Mouse (Mus musculus): ENCODE results near the gene Ltc4s. TPM values are rescaled to one million over a fixed set of nuclear protein-coding genes. Genes with fewer than 3 reads are reported as not detected.

Ltc4s gene
- total and polyA plus RNA-seq, 2 experiments = 0.28 to 2.1 TPM

GRCm38 (mm10) chr11:50208039-50208438 is 30.4 kb downstream of the Ltc4s start:
- Histone ChIP-seq H3K79me2 (ENCODE audit: control insufficient read depth, insufficient read depth, low read length) (peaks cover 14% of the 10 kb centered on the region; the same call in 1 of the 2 replicates), H3K9ac (ENCODE audit: low read depth, low read length) (peak overlapping the region; percentile 5; the same call in 1 of the 2 replicates)
- TF ChIP-seq CTCF (IDR thresholded peaks at IDR 0.05; ENCODE audit: low read depth, low read length) (no peak), POLR2A (IDR thresholded peaks at IDR 0.05; ENCODE audit: extremely low read depth, insufficient read depth, low read length) (no peak)

DNA sequence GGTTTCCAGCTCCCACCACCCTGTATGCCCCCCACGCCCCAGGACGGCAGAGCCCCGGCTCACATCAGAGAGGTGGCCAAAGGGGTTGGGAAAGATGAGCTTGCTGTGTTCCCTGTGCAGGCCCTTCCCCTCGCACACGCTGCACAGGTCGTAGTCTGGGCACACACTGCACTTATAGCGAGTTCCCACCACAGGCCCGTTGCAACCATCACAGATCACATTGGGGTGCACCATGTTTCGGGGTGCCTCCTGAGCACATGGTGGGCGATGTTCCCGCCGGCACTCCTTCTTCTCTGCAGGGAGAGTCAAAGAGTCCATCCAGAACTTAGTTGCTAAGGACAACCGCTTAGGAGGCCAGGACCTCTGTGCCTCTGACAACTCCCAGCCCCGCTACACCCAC is 31.1 kb downstream of the Ltc4s start:
- Histone ChIP-seq H3K27me3 (ENCODE audit: control insufficient read depth, insufficient read depth, low read length) (no peaks in the 10 kb centered on the region), H3K27ac (replicated peaks; ENCODE audit: insufficient read depth, low read depth, low read length) (no peak overlapping the region), H3K9ac (ENCODE audit: low read depth, low read length) (no peak overlapping the region; the same call in 1 of the 2 replicates), H3K79me2 (ENCODE audit: control insufficient read depth, insufficient read depth, low read length) (peaks cover 14% of the 10 kb centered on the region; the same call in 1 of the 2 replicates), H3K4me1 (ENCODE audit: control insufficient read depth, insufficient read depth, low read length) (peaks cover 54% of the 10 kb centered on the region), H3K36me3 (ENCODE audit: control insufficient read depth, insufficient read depth, low read length) (peaks cover 50% of the 10 kb centered on the region), H3K4me3 (ENCODE audit: insufficient read depth, low read depth, low read length) (no peak overlapping the region)
- no peak for DNase-seq (ENCODE audit: extremely low read depth, low read depth, low spot score)
- WGBS = 94% methylated on average over 14 of the region's 14 CpGs
- TF ChIP-seq POLR2A (IDR thresholded peaks at IDR 0.05; ENCODE audit: extremely low read depth, insufficient read depth, low read length) (no peak), CTCF (IDR thresholded peaks at IDR 0.05; ENCODE audit: low read depth, low read length) (no peak)

More at GRCm38 (mm10) chr11:50208039-50208438, 30.4 kb downstream of the Ltc4s start:
- Histone ChIP-seq H3K36me3 (ENCODE audit: control insufficient read depth, insufficient read depth, low read length) (peaks cover 44% of the 10 kb centered on the region), H3K4me1 (ENCODE audit: control insufficient read depth, insufficient read depth, low read length) (peaks cover 58% of the 10 kb centered on the region), H3K27ac (replicated peaks; ENCODE audit: insufficient read depth, low read depth, low read length) (no peak overlapping the region), H3K27me3 (ENCODE audit: control insufficient read depth, insufficient read depth, low read length) (no peaks in the 10 kb centered on the region), H3K4me3 (ENCODE audit: insufficient read depth, low read depth, low read length) (peak overlapping the region; percentile 2; the same call in 1 of the 2 replicates)
- WGBS = 69% methylated on average over 5 of the region's 5 CpGs
- no peak for DNase-seq (ENCODE audit: extremely low read depth, low read depth, low spot score)

- Histone ChIP-seq H3K36me3 (ENCODE audit: control insufficient read depth, insufficient read depth, low read length) (peaks cover 60% of the 10 kb centered on the region), H3K4me3 (ENCODE audit: insufficient read depth, low read depth, low read length) (no peak overlapping the region), H3K27ac (replicated peaks; ENCODE audit: insufficient read depth, low read depth, low read length) (peak overlapping the region; percentile 75), H3K4me1 (ENCODE audit: control insufficient read depth, insufficient read depth, low read length) (peaks cover 59% of the 10 kb centered on the region), H3K79me2 (ENCODE audit: control insufficient read depth, insufficient read depth, low read length) (peaks cover 14% of the 10 kb centered on the region; the same call in 1 of the 2 replicates), H3K27me3 (ENCODE audit: control insufficient read depth, insufficient read depth, low read length) (no peaks in the 10 kb centered on the region), H3K9ac (ENCODE audit: low read depth, low read length) (no peak overlapping the region)
- DNase-seq (ENCODE audit: extremely low read depth, low read depth, low spot score) = peak; percentile 66
- WGBS = 8% methylated on average over 2 of the region's 2 CpGs
- TF ChIP-seq CTCF (IDR thresholded peaks at IDR 0.05; ENCODE audit: low read depth, low read length) (no peak), POLR2A (IDR thresholded peaks at IDR 0.05; ENCODE audit: extremely low read depth, insufficient read depth, low read length) (no peak)
Measured at GRCm38 (mm10) chr11:50206037-50206436, 32.4 kb downstream of the Ltc4s start.

GRCm38 (mm10) chr11:50205434-50205833 is 33.0 kb downstream of the Ltc4s start:
- DNase-seq (ENCODE audit: extremely low read depth, low read depth, low spot score) = peak; percentile 89
- Histone ChIP-seq H3K27me3 (ENCODE audit: control insufficient read depth, insufficient read depth, low read length) (no peaks in the 10 kb centered on the region), H3K79me2 (ENCODE audit: control insufficient read depth, insufficient read depth, low read length) (peaks cover 14% of the 10 kb centered on the region; the same call in 1 of the 2 replicates), H3K36me3 (ENCODE audit: control insufficient read depth, insufficient read depth, low read length) (peaks cover 65% of the 10 kb centered on the region), H3K4me1 (ENCODE audit: control insufficient read depth, insufficient read depth, low read length) (peaks cover 64% of the 10 kb centered on the region), H3K27ac (replicated peaks; ENCODE audit: insufficient read depth, low read depth, low read length) (peak overlapping the region; percentile 75), H3K4me3 (ENCODE audit: insufficient read depth, low read depth, low read length) (no peak overlapping the region), H3K9ac (ENCODE audit: low read depth, low read length) (no peak overlapping the region)
- no peak for TF ChIP-seq POLR2A (IDR thresholded peaks at IDR 0.05; ENCODE audit: extremely low read depth, insufficient read depth, low read length)
- TF ChIP-seq CTCF (IDR thresholded peaks at IDR 0.05; ENCODE audit: low read depth, low read length) = no peak
- 25% methylated on average over 3 of the region's 3 CpGs for WGBS

- no peaks in the 10 kb centered on the region for H3K27me3 ChIP-seq (ENCODE audit: control insufficient read depth, insufficient read depth, low read length)
- peak overlapping the region; percentile 22 for H3K9ac ChIP-seq (ENCODE audit: low read depth, low read length)
- peaks cover 74% of the 10 kb centered on the region for H3K36me3 ChIP-seq (ENCODE audit: control insufficient read depth, insufficient read depth, low read length)
- no peak overlapping the region for H3K4me3 ChIP-seq (ENCODE audit: insufficient read depth, low read depth, low read length)
- WGBS = 50% methylated on average over 9 of the region's 9 CpGs
- H3K27ac ChIP-seq (replicated peaks; ENCODE audit: insufficient read depth, low read depth, low read length) = peak overlapping the region; percentile 62
- TF ChIP-seq CTCF (IDR thresholded peaks at IDR 0.05; ENCODE audit: low read depth, low read length) (no peak), POLR2A (IDR thresholded peaks at IDR 0.05; ENCODE audit: extremely low read depth, insufficient read depth, low read length) (no peak)
- H3K79me2 ChIP-seq (ENCODE audit: control insufficient read depth, insufficient read depth, low read length) = peaks cover 3% of the 10 kb centered on the region; the same call in 1 of the 2 replicates
- peaks cover 69% of the 10 kb centered on the region for H3K4me1 ChIP-seq (ENCODE audit: control insufficient read depth, insufficient read depth, low read length)
- DNase-seq (ENCODE audit: extremely low read depth, low read depth, low spot score) = no peak
Measured at GRCm38 (mm10) chr11:50203302-50203827, 35.1 kb downstream of the Ltc4s start.

GRCm38 (mm10) chr11:50201590-50201989 is 36.8 kb downstream of the Ltc4s start:
- peaks cover 59% of the 10 kb centered on the region for H3K36me3 ChIP-seq (ENCODE audit: control insufficient read depth, insufficient read depth, low read length)
- H3K79me2 ChIP-seq (ENCODE audit: control insufficient read depth, insufficient read depth, low read length) = no peaks in the 10 kb centered on the region
- no peak overlapping the region for H3K9ac ChIP-seq (ENCODE audit: low read depth, low read length)
- no peaks in the 10 kb centered on the region for H3K27me3 ChIP-seq (ENCODE audit: control insufficient read depth, insufficient read depth, low read length)
- H3K4me3 ChIP-seq (ENCODE audit: insufficient read depth, low read depth, low read length) = no peak overlapping the region
- H3K4me1 ChIP-seq (ENCODE audit: control insufficient read depth, insufficient read depth, low read length) = peaks cover 65% of the 10 kb centered on the region
- WGBS = 21% methylated on average over 3 of the region's 3 CpGs
- no peak for TF ChIP-seq POLR2A (IDR thresholded peaks at IDR 0.05; ENCODE audit: extremely low read depth, insufficient read depth, low read length)
- no peak for TF ChIP-seq CTCF (IDR thresholded peaks at IDR 0.05; ENCODE audit: low read depth, low read length)
- peak overlapping the region; percentile 86 for H3K27ac ChIP-seq (replicated peaks; ENCODE audit: insufficient read depth, low read depth, low read length)
- DNase-seq (ENCODE audit: extremely low read depth, low read depth, low spot score) = peak; percentile 94
